Mouse (Mus musculus) splenic B cell, adult 2 months (primary cell): ENCODE data around the gene Sertm1.

Experiments
- DNase-seq: peaks from one replicate; pipeline ENCODE4 v3.0.0-alpha.2; 2011; ENCODE audit warnings: low read depth, low spot score
- H3K27me3 ChIP-seq: 2 replicates; pipeline ENCODE4 v1.6.1; 2012; ENCODE audit warnings: mild to moderate bottlenecking, low read length, moderate library complexity, mixed read lengths; ENCODE audit not compliant: control insufficient read depth, poor library complexity, insufficient read depth, severe bottlenecking
- H3K36me3 ChIP-seq: 2 replicates; pipeline ENCODE4 v1.6.1; 2012; ENCODE audit warnings: mild to moderate bottlenecking, low read length, moderate library complexity, mixed read lengths; ENCODE audit not compliant: control insufficient read depth, poor library complexity, insufficient read depth, severe bottlenecking

Sertm1 gene

DNA sequence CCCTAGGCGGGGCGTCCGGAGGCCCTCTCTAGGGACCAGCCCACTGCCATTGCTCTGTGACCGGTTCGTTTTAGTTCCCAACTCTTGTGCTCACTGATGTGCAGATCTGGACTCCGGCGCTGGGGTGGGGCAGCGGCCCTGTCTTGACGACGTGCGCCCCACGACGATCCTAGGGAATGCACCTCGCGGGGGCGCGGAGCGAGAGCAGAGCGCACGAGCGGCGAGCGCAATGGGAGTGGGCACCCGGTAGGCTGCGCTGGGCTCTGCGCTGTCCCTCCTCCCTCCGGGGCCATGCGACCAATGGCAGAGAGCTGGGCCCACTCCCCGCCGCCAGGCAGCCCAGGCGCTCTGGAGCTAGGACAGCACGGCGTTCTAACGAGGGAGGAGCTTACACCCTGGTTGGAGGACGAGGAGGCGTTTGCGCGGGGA lies at the start of gene Sertm1:
Gene Sertm1, minus strand, starts transcription at position 245 of the 429 bp plus-strand sequence.
- Histone ChIP-seq H3K36me3 (no peaks in the 10 kb centered on the region), H3K27me3 (no peaks in the 10 kb centered on the region)
- DNase-seq: no peak

DNA sequence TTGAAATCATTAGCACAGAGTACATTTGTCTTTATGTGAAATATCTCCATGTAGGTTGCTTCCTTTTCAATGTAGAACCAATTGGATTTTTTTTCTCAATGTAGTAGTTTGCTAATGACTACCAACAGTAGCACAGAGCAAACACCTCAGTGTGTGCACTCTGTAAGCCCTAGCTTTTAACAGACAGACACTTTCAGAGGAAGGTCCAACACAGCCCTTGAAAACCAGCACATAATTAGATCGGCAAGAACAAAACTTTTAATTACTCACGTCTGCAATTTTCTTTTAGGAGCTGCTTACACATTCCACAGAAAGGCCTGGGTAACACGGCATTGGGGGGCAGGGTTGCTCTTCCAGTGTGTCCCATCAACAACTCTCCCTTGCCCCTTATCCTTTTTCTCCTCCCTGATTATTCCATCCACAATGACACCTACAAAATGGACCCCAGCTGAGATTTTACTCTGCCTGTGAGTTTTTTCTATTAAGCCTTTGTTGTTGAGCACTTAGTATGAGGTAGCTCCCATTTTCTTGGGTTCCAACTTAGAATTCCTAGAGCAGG lies 49.3 kb upstream of the Sertm1 start:
- no peak for DNase-seq

DNA sequence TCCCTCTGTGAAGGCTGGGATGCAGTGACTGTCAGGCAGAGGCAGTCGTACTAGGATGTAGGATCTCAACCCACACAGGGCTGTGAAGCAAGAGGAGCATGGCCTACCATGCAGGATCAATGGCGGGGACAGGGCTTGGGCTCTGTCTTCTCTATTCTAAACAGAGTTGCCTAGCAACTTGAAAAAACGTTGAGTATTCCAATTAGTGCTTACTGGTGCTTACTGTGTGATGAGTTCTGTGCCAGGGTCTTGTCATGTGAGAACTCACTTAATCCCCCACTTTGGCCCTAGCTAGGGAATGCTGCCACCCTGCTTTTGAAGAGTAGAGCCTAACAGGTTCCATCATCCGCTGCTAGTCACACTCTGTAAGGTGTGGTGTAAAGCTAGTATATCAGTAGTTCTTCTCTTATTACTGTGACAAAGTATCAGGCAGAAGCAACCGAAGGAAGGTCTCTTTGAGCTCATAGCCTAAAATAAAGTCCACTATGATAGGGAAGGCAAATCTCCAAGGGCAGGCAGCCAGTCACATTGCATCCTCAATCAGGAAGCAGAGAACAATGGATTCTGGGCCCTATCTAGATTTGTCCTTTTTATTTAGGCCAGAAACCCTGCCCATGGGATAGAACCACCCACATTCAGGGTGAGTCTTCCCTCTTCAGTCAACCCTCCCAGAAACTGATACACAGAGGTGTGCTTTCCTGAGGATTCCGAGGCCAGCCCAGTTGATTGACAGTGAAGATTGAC lies 27.6 kb upstream of the Sertm1 start:
- H3K27me3 ChIP-seq: no peaks in the 10 kb centered on the region
- DNase-seq: no peak
- no peaks in the 10 kb centered on the region for H3K36me3 ChIP-seq

More for the DNA sequence above, 49.3 kb upstream of the Sertm1 start:
- H3K27me3 ChIP-seq: no peaks in the 10 kb centered on the region
- no peaks in the 10 kb centered on the region for H3K36me3 ChIP-seq

DNA sequence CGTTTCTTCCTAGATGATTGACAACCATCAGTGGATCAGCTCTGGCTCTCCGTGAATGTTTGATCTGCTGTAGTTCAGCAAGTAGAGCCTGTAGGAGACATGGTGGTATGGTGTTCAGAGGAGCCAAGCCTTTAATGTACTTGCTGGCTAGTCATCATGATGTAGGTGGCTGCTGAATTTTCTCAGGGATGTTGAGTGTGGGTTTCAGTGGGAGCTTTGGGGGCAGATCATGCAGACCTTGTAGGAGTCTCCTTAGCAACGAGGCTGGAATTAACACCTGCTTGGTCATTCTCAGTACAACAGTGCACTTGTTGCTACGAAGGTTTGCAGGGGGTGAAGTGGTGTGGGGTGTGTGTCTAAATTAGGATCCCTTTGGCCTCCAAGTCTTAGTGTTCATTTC lies 18.8 kb upstream of the Sertm1 start:
- DNase-seq: no peak
- Histone ChIP-seq H3K27me3 (no peaks in the 10 kb centered on the region), H3K36me3 (no peaks in the 10 kb centered on the region)

DNA sequence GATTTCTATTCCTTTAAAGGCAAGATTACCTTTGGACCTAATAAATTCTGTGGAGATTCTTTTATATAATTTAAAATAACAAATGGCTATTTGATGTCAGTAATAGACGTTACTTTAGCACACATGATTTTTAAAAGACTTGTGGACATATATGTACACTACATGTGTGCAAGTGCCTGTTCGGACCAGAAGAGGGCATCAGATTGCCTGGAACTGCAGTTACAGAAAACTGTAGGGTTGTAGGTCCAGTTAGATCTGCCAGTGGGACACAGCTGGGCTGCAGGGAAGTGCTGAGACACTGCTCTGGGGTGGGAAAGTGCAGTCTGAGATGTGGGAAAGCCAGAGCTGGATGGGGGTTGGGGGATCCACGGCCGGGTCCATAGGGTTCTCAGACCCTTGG lies 16.9 kb upstream of the Sertm1 start:
- Histone ChIP-seq H3K36me3 (no peaks in the 10 kb centered on the region), H3K27me3 (no peaks in the 10 kb centered on the region)
- no peak for DNase-seq

DNA sequence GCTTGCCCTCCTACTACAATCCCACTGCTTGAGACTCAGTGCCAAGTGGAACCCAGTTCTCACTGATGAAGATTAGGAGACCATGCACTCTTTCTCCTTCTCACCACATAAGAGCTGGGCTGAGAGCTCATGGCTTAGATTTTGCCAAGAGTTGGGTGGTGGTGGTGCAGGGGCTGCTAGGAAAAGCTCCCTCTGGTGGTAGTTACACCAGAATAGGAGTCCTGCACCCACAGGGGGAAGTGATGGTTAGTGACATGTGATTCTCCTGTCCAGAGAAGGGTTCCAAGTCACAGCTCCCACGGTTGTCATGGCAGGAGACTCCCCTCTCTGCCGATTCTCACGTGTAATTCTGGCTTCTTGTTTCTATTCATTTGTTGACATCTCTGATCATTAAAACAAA lies 4.7 kb upstream of the Sertm1 start:
- H3K27me3 ChIP-seq: no peaks in the 10 kb centered on the region
- DNase-seq: no peak

DNA sequence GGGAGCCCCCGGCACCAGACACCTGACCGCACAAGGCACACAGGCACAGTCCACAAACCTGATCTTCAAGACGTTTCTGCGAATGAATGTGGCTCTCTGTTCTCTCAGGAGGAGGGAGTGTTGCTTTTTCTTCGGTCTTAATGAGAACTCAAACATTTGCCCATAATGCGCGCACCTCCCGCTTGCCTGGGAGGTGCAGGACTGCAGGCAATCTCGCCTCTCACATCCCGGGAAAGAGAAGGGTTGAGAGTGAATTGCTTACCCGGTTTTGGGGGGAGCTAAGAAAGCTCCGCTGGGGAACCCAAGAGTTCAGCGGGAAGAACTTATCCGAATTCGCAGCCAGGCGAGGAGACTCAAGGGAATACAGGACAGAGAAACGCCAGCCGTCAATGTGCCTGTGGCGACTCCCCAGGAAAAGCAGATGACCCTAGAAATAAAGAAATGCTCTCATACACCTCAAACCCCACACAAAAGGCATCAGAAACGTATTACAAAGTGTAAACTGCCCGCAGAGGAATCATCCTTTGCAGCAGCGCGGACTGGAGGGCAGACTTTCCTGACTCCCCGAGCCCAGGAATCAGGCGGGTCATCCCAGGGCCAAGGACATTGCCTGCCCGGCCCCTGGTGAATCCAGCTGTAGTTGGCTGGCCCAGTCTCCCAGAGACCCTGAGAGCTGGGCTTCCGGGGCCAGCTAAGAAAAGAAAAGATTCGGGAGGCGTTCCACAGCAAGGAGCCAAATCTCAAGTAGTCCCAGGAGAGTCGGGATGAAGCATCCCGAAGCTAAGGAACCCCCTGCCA lies 643 bp downstream of the Sertm1 start:
- Histone ChIP-seq H3K36me3 (no peaks in the 10 kb centered on the region), H3K27me3 (no peaks in the 10 kb centered on the region)
- no peak for DNase-seq

More for the DNA sequence above, 4.7 kb upstream of the Sertm1 start:
- no peaks in the 10 kb centered on the region for H3K36me3 ChIP-seq

DNA sequence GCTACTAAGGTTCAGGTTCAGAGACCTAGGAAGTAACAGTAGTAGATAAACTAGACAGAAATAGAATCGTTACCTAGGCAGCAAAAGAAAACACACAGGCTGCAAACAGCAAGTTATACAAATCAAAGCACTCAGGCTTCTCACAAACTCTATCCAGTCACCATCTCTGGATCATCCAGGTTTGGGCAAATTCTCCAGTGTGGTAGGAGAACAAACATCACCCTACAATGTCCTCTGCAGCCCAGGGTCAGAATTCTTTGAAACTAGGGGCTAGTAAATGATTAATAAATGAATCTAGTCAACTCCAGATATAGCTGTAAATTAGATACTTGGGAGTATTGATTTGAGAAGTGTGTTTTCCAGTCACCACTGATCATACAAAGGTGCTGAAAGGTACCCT lies 6.8 kb downstream of the Sertm1 start:
- no peaks in the 10 kb centered on the region for H3K36me3 ChIP-seq
- no peak for DNase-seq
- no peaks in the 10 kb centered on the region for H3K27me3 ChIP-seq

DNA sequence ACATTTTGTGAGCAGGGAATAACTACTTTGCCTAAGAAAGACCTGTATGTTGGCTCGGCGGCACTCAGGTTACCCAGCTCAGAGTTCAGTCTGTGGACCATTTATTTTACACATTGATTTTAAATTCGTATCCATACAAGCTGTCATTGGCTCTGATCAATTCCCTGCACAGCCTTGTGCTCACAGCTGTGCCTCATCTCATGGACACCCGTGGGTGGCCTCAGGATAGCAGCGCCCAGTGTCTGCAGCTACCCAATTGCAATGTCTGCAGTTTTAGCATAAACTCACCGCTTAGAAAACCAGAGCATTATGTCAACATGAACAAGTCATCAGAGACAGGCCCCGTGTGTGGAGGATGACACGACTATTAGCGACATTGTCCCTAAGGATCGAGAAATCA lies 17.7 kb downstream of the Sertm1 start:
- no peak for DNase-seq
- no peaks in the 10 kb centered on the region for H3K27me3 ChIP-seq
- no peaks in the 10 kb centered on the region for H3K36me3 ChIP-seq

DNA sequence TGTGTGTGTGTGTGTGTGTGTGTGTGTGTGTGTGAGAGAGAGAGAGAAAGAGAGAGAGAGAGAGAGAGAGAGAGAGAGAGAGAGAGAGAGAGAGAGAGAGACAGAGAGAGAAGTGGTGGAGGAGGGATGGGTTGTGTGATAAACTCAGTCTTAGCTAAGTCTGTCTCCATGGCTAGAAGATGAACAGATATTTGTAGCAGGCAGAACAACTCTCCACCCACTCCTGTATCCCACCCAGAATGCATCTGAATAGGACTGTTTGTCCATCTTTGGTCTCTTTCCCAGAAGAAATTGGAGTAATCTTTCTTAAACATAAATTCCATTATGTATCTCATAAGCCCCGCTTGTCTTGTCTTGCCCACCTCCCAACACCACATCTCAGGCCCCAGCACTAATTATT lies 20.8 kb downstream of the Sertm1 start:
- Histone ChIP-seq H3K27me3 (no peaks in the 10 kb centered on the region), H3K36me3 (no peaks in the 10 kb centered on the region)
- DNase-seq: no peak

DNA sequence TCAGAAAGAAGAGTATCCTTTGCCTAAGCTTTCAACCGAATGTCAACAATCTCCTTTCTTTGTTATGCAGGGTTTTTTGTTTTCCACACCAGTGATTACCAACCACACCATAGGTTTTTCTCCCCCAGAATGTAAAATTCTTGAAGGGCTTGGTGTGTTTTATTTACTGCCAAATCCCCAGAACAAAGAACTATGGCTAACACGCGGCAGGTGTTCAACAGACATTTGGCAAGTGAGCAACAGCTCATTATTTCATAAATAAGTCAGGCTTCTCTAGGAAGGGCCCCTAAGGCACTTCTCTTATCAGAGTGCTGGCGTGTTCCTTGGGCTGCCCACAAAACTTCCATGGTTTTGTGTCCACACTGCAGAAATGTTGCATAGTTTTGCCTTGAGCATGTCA lies 23.5 kb downstream of the Sertm1 start:
- no peaks in the 10 kb centered on the region for H3K27me3 ChIP-seq
- H3K36me3 ChIP-seq: no peaks in the 10 kb centered on the region
- DNase-seq: no peak

DNA sequence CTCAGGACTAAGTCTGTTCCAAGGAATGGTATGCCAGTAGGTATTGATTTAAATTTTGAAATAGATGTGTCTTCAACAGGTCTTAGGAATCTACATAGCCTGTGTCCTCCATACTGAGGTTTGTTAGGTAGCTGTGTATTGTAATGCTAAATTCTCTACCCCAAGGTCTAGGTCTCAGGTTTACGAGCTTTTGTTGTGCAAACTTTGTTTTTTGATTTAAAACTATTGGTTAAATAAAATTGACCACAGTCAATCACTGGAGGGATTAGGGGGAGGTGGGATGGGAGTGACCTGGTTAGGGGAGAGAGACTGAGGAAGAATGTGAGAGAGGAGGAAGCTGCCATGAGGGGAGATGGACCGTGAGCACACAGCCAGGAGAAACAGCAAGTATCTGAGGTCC lies 29.2 kb downstream of the Sertm1 start:
- Histone ChIP-seq H3K27me3 (no peaks in the 10 kb centered on the region), H3K36me3 (no peaks in the 10 kb centered on the region)
- no peak for DNase-seq
